Mouse (Mus musculus) kidney, postnatal 4 days (tissue): ENCODE measurements around the gene Gosr2.

ENCODE experiments used
- DNase-seq, 2 experiments: peaks; one replicate each; pipeline ENCODE4 v3.0.0; 2021; ENCODE audit warnings: mixed read lengths in 2 of 2

Gene Gosr2

GRCm38 (mm10) chr11:103688980-103689378 is 8.7 kb downstream of the Gosr2 start:
- no peak for DNase-seq

GRCm38 (mm10) chr11:103688271-103688979 is 9.3 kb downstream of the Gosr2 start:
- DNase-seq, result no peak

- DNase-seq, result no peak
Measured at GRCm38 (mm10) chr11:103686706-103687105, 11.0 kb downstream of the Gosr2 start.

GRCm38 (mm10) chr11:103685261-103685736 is 12.4 kb downstream of the Gosr2 start:
- no peak for DNase-seq

GRCm38 (mm10) chr11:103683667-103684334 is 13.9 kb downstream of the Gosr2 start:
- no peak for DNase-seq

- peak; percentile 69 to 79 for DNase-seq
Measured at GRCm38 (mm10) chr11:103677042-103677441, 20.7 kb downstream of the Gosr2 start.

GRCm38 (mm10) chr11:103675556-103675955 is 22.1 kb downstream of the Gosr2 start:
- peak; percentile 52 to 68 for DNase-seq

- DNase-seq, result no peak
Measured at GRCm38 (mm10) chr11:103666907-103667426, 30.7 kb downstream of the Gosr2 start.

- DNase-seq, result no peak
Measured at GRCm38 (mm10) chr11:103666181-103666906, 31.4 kb downstream of the Gosr2 start.

GRCm38 (mm10) chr11:103665695-103666094 is 32.0 kb downstream of the Gosr2 start:
- no peak for DNase-seq

- no peak for DNase-seq
Measured at GRCm38 (mm10) chr11:103663119-103663518, 34.6 kb downstream of the Gosr2 start.

GRCm38 (mm10) chr11:103662546-103662945 is 35.2 kb downstream of the Gosr2 start:
- DNase-seq, result no peak

- no peak for DNase-seq
Measured at GRCm38 (mm10) chr11:103661863-103662262, 35.8 kb downstream of the Gosr2 start.

- no peak for DNase-seq
Measured at GRCm38 (mm10) chr11:103658189-103658588, 39.5 kb downstream of the Gosr2 start.

GRCm38 (mm10) chr11:103656520-103656919 is 41.2 kb downstream of the Gosr2 start:
- DNase-seq, result peak; percentile 85 to 87

- DNase-seq, result no peak
Measured at GRCm38 (mm10) chr11:103653359-103653965, 44.2 kb downstream of the Gosr2 start.

GRCm38 (mm10) chr11:103651426-103651825 is 46.3 kb downstream of the Gosr2 start:
- DNase-seq, result no peak

- peak; percentile 14 to 20 for DNase-seq
Measured at GRCm38 (mm10) chr11:103649983-103650493, 47.7 kb downstream of the Gosr2 start.

GRCm38 (mm10) chr11:103649301-103649982 is 48.3 kb downstream of the Gosr2 start, which contains the start of gene Rprml:
TSS of gene Rprml (plus strand) at chr11:103649570.
- peak; percentile 13 to 22 for DNase-seq

GRCm38 (mm10) chr11:103648656-103649055 is 49.0 kb downstream of the Gosr2 start:
- DNase-seq, result no peak

GRCm38 (mm10) chr11:103647921-103648620 is 49.6 kb downstream of the Gosr2 start:
- peak; percentile 16 to 17 for DNase-seq
